Mouse (Mus musculus) small intestine, adult 2 months (tissue): ENCODE data around the gene Tnpo3.

Experiments used
- CTCF ChIP-seq: fragments of 200-500 bp; IDR thresholded peaks from 2 replicates; pipeline ENCODE4 v1.5.1; 2012; ENCODE audit warnings: low read depth, mild to moderate bottlenecking, control low read depth, inconsistent platforms, low read length, moderate library complexity, mixed read lengths; ENCODE audit not compliant: insufficient replicate concordance, insufficient read length; ENCODE audit errors: extremely low read depth
- POLR2A ChIP-seq: fragments of 200-500 bp; IDR thresholded peaks from 2 replicates; pipeline ENCODE4 v1.6.1; 2012; ENCODE audit warnings: low read depth, mild to moderate bottlenecking, control low read depth, inconsistent platforms, low read length, moderate library complexity

GRCm38 (mm10) chr6:29496270-29496669 is 113.4 kb downstream of the Tnpo3 start:
- no peak for TF ChIP-seq CTCF
- no peak for TF ChIP-seq POLR2A
